Comparison of ENCODE assay signal across 8 mouse cellular contexts in the genomic region with DNA sequence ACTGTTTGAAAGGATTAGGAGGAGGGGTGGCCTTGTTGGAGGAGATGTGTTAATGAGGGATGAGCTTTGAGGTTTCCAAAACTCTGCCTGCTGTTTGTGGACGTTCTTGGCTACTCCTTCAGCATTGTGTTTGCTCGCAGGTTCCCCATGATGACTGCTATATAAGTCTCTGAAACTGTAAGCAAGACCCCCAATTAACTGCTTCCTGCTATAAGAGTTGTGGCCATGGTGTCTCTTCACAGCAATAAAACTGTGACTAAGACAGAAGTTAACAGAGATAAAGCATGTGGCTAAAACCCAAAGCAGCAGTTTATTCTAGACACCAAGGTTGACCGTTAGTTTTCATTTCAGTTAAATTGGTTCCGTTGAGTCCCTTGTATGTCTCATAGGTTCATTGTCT. TPM values are rescaled to one million over a fixed set of nuclear protein-coding genes. Genes with fewer than 3 reads are reported as not detected.
A peak's percentile ranks its signal among the peaks of the same experiment; 100 is the strongest.
DNase-seq lines count a peak whose midpoint lies in the region; ATAC-seq and TF ChIP-seq lines count a peak whose summit lies in the region.

No protein-coding gene starts in this region.

- WGBS in liver, embryonic 13.5 days (ENCODE audit: insufficient replicate concordance), result 4% methylated on average over 4 of the region's 4 CpGs
- WGBS in stomach, postnatal 0 days, result 16% methylated on average over 4 of the region's 4 CpGs

- H3K4me2 ChIP-seq in liver, embryonic 13.5 days, result peak overlapping the region; percentile 71
- H3K4me2 ChIP-seq in stomach, postnatal 0 days (replicated peaks; ENCODE audit: low read depth), result peak overlapping the region; percentile 58

- intact Hi-C loops in left cerebral cortex, adult 2 months (cut with DNase I), result loop anchor here (5.0 kb wide), 1 partner anchor 64 kb away; a partner anchor contains a TSS

- peaks cover 36% of the 10 kb centered on the region for H3K4me1 ChIP-seq in megakaryocyte, embryonic 14.5 days
- H3K4me1 ChIP-seq in erythroblast, embryonic 14.5 days (ENCODE audit: control insufficient read depth), result peaks cover 38% of the 10 kb centered on the region
- H3K4me1 ChIP-seq in liver, embryonic 13.5 days (replicated peaks), result peaks cover 34% of the 10 kb centered on the region
- no peaks in the 10 kb centered on the region for H3K4me1 ChIP-seq in stomach, postnatal 0 days (replicated peaks; ENCODE audit: control insufficient read depth, insufficient read depth)

- no peak for TF ChIP-seq EP300 in stomach, postnatal 0 days (optimal IDR thresholded peaks at IDR 0.05)

- no peak for TF ChIP-seq CTCF in stomach, postnatal 0 days (IDR thresholded peaks at IDR 0.05; ENCODE audit: low read depth)
- TF ChIP-seq CTCF in left cerebral cortex, adult 2 months (IDR thresholded peaks at IDR 0.05), result no peak

- peak overlapping the region; percentile 98 for H3K4me3 ChIP-seq in megakaryocyte, embryonic 14.5 days (replicated peaks)
- H3K4me3 ChIP-seq in erythroblast, embryonic 14.5 days (replicated peaks), result peak overlapping the region; percentile 68
- H3K4me3 ChIP-seq in liver, embryonic 13.5 days (replicated peaks), result peak overlapping the region; percentile 94
- H3K4me3 ChIP-seq in stomach, postnatal 0 days (ENCODE audit: low read depth, low read length), result peak overlapping the region; percentile 89
- no peak overlapping the region; the same call in none of the 2 replicates for H3K4me3 ChIP-seq in left cerebral cortex, adult 2 months

- ATAC-seq in megakaryocyte, adult 5-6 weeks (ENCODE audit: poor library complexity, severe bottlenecking), result no peak
- ATAC-seq in liver, embryonic 13.5 days (ENCODE audit: low read depth), result no peak
- ATAC-seq in stomach, postnatal 0 days (ENCODE audit: low FRiP score, low TSS enrichment), result no peak

- H3K9ac ChIP-seq in liver, embryonic 13.5 days, result peak overlapping the region; percentile 95
- peak overlapping the region; percentile 72 for H3K9ac ChIP-seq in stomach, postnatal 0 days (ENCODE audit: low read length)

- no peaks in the 10 kb centered on the region for H3K9me3 ChIP-seq in megakaryocyte, embryonic 14.5 days
- no peaks in the 10 kb centered on the region for H3K9me3 ChIP-seq in erythroblast, embryonic 14.5 days (ENCODE audit: control insufficient read depth, low read length)
- H3K9me3 ChIP-seq in liver, embryonic 13.5 days (replicated peaks), result no peaks in the 10 kb centered on the region
- H3K9me3 ChIP-seq in stomach, postnatal 0 days (ENCODE audit: control insufficient read depth, low read length), result no peaks in the 10 kb centered on the region

- H3K27ac ChIP-seq in liver, embryonic 13.5 days, result peak overlapping the region; percentile 95
- H3K27ac ChIP-seq in stomach, postnatal 0 days (replicated peaks), result no peak overlapping the region
- no peak overlapping the region for H3K27ac ChIP-seq in left cerebral cortex, adult 2 months

- H3K36me3 ChIP-seq in megakaryocyte, embryonic 14.5 days (replicated peaks; ENCODE audit: low read length), result peaks cover 10% of the 10 kb centered on the region
- H3K36me3 ChIP-seq in erythroblast, embryonic 14.5 days (ENCODE audit: control insufficient read depth), result peaks cover 29% of the 10 kb centered on the region
- peaks cover 12% of the 10 kb centered on the region; the same call in 1 of the 2 replicates for H3K36me3 ChIP-seq in liver, embryonic 13.5 days
- H3K36me3 ChIP-seq in stomach, postnatal 0 days (ENCODE audit: control insufficient read depth, insufficient read depth, low read length), result no peaks in the 10 kb centered on the region

- H3K27me3 ChIP-seq in megakaryocyte, embryonic 14.5 days (replicated peaks), result no peaks in the 10 kb centered on the region
- no peaks in the 10 kb centered on the region for H3K27me3 ChIP-seq in erythroblast, embryonic 14.5 days (ENCODE audit: control insufficient read depth)
- no peaks in the 10 kb centered on the region for H3K27me3 ChIP-seq in liver, embryonic 13.5 days
- no peaks in the 10 kb centered on the region for H3K27me3 ChIP-seq in stomach, postnatal 0 days (ENCODE audit: control insufficient read depth, insufficient read depth, low read length)

- no peak for DNase-seq in liver, embryonic 13.5 days
- no peak for DNase-seq in stomach, postnatal 0 days (ENCODE audit: low spot score)
- DNase-seq in frontal cortex, postnatal 36 days (ENCODE audit: low spot score in 2 of 2), result no peak
- DNase-seq in left cerebral cortex, adult 2 months (ENCODE audit: extremely low spot score in 1 of 2, low spot score in 2 of 2), result no peak
- no peak for DNase-seq in cerebellum, postnatal 10 days

RNA-seq across cellular contexts. Expression of a gene that starts 0.9 kb away (rescaled TPM):
- 0.47 and 1.4 TPM in 2 replicates for polyA plus RNA-seq in megakaryocyte, embryonic 14.5 days (2012; ENCODE audit: insufficient read depth, low replicate concordance)
- total RNA-seq in megakaryocyte, adult 5-6 weeks (2015), result 65.3 and 69.5 TPM in 2 replicates
- 79.4 and 82.1 TPM in 2 replicates for total RNA-seq in megakaryocyte, adult 5-6 weeks (2017)
- polyA plus RNA-seq in erythroblast, embryonic 14.5 days (2012), result 0.18 and 0.37 TPM in 2 replicates
- polyA plus RNA-seq in liver, embryonic 13.5 days (2015; fragmentation: Nextera tagmentation; extraction: Ambion mirVana), result 70.0 and 87.7 TPM in 2 replicates
- 9.9 and 15.5 TPM in 2 replicates for polyA plus RNA-seq in stomach, postnatal 0 days (2015; fragmentation: Nextera tagmentation; extraction: Ambion mirVana)
- total RNA-seq in left cerebral cortex, adult 2 months (2021), result under 1 TPM; 0.07 to 0.19 TPM

RNA-seq across cellular contexts. Expression of a gene that starts 13.3 kb away (rescaled TPM):
- 0.67 and 1.8 TPM in 2 replicates for polyA plus RNA-seq in megakaryocyte, embryonic 14.5 days (2012; ENCODE audit: insufficient read depth, low replicate concordance)
- 2.5 and 2.8 TPM in 2 replicates for total RNA-seq in megakaryocyte, adult 5-6 weeks (2015)
- 2.5 and 4.8 TPM in 2 replicates for total RNA-seq in megakaryocyte, adult 5-6 weeks (2017)
- polyA plus RNA-seq in erythroblast, embryonic 14.5 days (2012), result 0.03 and 0.09 TPM in 2 replicates
- polyA plus RNA-seq in liver, embryonic 13.5 days (2015; fragmentation: Nextera tagmentation; extraction: Ambion mirVana), result 4.5 and 4.8 TPM in 2 replicates
- polyA plus RNA-seq in stomach, postnatal 0 days (2015; fragmentation: Nextera tagmentation; extraction: Ambion mirVana), result 1.8 and 2.0 TPM in 2 replicates
- 1 to 10 TPM; 7.7 to 7.8 TPM for total RNA-seq in left cerebral cortex, adult 2 months (2021)

RNA-seq across cellular contexts. Expression of a gene that starts 18.7 kb away (rescaled TPM):
- polyA plus RNA-seq in megakaryocyte, embryonic 14.5 days (2012; ENCODE audit: insufficient read depth, low replicate concordance), result 11.1 and 12.4 TPM in 2 replicates
- 10.7 and 12.2 TPM in 2 replicates for total RNA-seq in megakaryocyte, adult 5-6 weeks (2015)
- total RNA-seq in megakaryocyte, adult 5-6 weeks (2017), result 14.1 and 16.3 TPM in 2 replicates
- 0.69 and 0.75 TPM in 2 replicates for polyA plus RNA-seq in erythroblast, embryonic 14.5 days (2012)
- 16.0 and 19.3 TPM in 2 replicates for polyA plus RNA-seq in liver, embryonic 13.5 days (2015; fragmentation: Nextera tagmentation; extraction: Ambion mirVana)
- polyA plus RNA-seq in stomach, postnatal 0 days (2015; fragmentation: Nextera tagmentation; extraction: Ambion mirVana), result 20.7 and 21.3 TPM in 2 replicates
- 10 to 100 TPM; 46.1 to 49.7 TPM for total RNA-seq in left cerebral cortex, adult 2 months (2021)
